Mouse (Mus musculus): Measurements from ENCODE around the gene Rpl27a.

Gene Rpl27a

DNA sequence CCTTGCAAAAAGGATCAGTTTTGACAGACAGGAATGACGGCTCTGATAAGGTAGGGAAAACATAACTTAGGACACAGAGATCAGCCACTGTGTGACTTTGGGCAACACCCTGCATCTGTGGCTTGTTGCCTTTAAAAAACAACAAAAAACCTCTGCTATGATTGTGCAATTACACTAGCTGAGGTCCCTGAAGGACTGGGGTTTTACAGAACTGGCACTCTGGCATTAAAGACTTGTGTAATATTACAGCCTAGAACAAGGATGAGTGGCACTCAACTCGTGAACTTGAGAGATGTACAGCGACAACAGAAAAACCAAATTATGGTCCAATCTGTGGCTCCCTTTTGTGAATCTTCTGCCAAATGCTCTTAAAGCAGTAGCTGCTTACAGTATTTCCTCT lies 5.8 kb downstream of the Rpl27a start:
- no peak for DNase-seq (ENCODE audit: low read depth, low spot score)

DNA sequence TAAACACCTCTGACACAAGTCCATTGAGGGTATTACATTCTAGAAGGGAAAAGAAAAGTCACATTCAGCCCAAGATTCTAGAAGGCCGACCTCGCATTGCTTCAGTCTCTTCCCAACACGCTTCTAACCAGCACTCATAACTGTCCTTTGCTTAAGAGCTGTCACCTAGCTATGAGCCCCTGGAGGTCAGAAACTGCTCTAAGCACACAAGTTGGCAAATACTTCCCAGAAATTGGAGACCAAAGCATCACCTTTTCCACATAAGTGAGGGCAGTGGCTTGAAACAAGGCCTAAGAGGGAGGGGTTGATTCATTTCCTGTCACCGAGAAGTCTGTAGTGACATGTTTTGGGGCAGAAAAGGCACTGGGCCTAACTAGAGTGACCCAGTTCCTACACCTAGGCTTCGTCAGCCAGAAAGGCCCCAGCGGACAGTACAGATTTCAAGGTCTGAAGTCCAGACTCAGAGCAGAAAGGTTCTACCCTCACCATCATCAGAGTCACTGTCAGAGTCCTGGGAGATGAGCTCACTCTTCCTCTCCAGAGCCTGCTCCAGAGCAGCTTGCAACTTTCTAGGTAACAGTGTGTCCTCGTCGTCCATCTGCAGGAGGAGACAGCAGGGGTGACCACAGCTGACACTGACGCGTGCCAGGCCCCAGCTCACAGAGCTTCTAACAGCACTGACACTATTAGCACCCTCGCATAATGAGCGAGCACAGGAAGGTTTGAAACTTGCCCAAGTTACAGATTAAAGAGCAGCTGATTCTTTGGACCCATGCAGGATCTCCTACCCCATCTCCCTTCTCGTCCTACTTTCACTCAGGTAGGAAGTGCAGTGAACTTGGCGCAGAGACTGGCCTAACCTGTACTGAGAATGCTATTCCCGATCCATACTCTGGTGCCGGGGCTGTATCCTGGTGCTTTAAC lies 7.1 kb downstream of the Rpl27a start:
- DNase-seq (ENCODE audit: low read depth, low spot score): no peak

DNA sequence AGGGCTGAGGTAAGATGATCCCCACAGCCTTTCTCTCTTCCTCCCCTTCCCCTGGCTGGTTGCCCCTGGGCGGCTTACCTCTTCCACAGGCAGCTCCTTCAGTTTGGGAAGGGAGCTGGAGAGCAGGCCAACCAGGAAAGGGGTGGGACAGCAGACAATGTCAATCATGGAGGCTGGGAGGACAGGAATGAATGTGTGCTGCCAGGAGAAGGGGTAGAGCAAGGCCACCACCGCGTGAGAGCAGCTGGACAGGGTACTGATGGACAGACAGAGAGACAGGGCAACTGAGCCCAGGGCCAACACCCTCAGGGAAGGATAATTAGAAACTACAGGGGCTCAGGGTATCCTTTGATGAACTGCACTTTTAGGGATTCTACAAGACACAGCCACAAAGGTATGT lies 8.6 kb downstream of the Rpl27a start:
- DNase-seq (ENCODE audit: low read depth, low spot score): no peak

DNA sequence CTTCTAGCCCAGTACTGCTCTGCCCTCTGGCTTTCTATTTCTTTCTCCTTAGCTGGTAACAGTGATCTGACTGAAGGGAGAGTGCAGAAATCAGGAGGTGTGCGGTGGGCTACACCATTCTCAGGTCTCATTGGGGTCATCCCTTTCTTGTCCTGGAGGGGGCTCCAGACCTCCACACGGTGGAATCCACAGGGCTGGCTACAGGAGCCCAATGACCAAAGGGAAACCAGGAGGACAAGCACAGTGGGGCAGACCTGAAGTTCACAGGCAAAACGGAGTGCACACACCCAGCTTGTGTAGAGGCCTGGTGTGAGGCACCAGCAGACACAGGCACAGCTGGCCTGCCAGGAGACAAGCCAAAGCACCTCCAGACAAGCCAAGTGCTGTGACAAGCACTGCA lies 9.4 kb downstream of the Rpl27a start:
- peak; percentile 61 for DNase-seq (ENCODE audit: low read depth, low spot score)

DNA sequence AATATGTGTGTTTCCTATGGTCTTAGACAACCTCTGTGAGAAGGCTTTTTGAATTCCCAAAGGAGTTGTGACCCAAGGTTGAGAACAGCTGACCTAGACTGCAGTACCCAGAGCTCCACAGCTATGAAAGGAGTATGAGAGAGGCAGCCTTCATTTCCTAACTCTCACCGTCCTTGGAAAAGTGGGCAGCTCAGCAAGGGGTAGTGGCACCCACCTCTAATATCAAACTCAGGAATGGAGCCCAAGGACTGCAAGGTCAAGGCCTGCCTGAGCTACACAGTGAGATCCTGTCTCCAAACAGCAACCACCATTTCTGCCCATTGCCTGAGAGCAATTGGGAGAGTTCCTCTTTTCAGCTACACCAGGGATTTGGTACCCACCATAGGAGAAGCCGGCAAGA lies 10.8 kb downstream of the Rpl27a start:
- no peak for DNase-seq (ENCODE audit: low read depth, low spot score)

DNA sequence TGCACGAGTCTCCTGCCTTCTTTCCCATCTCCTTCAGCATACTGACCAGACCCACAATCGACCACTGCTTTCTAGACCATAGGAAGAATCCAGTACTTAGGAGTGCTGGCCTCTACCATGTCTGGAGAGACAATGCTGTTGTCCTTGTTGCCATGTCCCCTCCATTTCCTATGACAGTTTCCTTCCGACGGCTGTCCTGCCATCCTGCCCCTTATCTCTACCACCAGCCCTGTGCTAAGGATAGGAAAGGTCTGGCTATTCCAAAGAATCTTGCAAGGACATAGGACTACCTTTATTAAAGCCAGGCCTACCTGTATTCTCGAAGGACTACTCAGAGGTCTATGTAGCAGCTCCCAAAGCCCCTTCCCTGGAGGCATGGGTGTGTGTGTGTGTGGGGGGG lies 12.6 kb downstream of the Rpl27a start:
- DNase-seq (ENCODE audit: low read depth, low spot score): no peak

DNA sequence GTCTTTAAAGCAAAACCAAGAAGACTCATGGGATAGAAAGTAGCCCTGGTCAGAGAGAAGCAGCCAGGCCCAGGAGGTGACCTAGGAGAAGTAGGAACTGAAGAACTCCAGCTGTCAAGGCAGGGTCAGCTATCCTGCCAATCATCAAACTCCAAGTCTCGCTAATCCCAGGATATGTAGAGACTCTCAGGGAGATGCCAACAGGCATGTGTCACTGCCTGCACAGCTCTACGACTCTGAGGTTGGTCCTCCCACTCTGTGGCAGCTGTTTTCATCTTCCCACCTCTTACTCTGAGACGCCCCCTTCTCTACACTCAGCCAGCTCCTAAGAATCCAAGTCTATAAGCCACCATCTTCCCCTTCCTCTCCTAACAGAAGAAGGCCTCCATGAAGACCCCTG lies 13.7 kb downstream of the Rpl27a start:
- no peak for DNase-seq (ENCODE audit: low read depth, low spot score)

DNA sequence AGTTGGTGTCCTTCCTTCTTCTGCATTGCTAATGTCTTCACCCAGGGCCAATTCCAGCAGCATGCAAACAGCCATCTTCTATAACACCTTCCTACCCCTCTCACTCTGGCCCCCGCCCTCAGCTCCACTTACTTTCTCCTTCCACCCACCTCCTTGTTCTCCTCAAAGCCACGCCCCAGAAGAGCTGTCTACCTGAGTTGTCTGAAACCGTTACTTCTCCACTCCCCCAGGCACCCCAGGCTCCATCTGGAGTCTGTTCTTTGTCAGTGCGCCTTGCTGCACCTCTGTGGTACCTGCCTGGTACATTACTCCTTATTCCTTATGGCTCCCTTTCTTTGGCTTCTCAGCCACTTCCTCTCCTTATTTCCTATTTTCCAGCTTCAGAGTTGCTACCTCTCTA lies 14.2 kb downstream of the Rpl27a start:
- no peak for DNase-seq (ENCODE audit: low read depth, low spot score)

DNA sequence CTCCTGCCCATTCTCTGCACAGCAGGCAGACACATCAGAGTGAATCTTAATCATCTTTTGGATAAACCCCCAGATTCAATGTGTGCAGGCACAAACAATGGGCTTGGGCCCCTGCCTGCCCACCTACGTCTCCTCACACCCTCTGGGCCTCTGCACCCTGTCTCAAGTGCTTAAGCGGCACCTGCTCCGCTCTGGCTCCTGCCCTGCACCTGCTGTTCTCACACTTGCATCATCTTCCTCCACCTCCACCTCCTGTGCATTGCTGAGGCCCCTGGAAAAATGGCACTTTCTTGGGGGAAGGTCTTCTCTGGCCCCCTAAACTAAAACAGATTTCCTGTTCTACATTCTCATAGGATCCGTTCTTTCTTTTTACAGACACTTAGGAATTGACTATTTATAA lies 14.9 kb downstream of the Rpl27a start:
- DNase-seq (ENCODE audit: low read depth, low spot score): no peak

DNA sequence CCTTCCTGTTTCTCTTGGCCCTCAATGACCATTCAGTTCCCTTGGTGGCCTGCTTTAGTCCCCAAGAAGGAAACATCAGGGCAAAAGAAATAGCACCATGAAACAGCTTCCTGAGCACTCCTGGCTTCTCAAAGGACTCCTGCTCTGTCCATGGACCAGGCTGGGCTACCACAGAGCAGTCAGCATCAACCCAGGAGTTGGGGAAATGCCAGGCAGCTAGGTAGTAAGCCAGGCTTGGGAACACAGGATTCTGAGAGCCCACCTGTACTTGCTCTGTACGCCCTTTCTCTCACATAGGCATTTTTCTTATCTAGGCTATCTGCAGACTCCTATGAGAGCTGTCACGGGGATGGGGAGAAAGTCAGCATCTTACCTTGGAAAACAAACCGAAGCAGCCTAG lies 16.0 kb downstream of the Rpl27a start:
- DNase-seq (ENCODE audit: low read depth, low spot score): no peak

DNA sequence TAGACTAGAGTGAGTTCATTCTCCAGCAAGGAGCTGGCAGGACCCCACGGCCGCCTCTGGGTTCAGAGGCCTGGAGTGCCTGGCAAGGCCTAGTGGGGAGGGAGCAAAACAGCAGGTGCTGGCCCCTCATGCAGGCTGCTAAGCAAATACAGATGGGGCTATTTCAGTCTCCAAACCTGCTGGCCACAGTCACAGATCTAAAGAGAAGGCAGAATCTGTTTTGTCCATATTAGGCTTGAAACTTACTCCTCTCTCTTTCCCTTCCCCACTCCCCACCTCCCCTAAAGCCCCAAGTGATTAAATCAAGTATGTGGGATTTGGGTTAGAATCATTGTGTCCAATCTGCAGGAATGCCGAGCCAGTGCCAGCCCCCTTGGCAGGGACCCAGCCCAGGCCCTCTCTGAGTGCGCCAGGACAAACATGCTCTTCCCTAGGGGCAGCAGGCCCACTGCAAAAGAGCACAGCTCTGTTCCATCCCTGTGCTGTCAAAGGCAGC lies 17.6 kb downstream of the Rpl27a start:
- peak; percentile 59 for DNase-seq (ENCODE audit: low read depth, low spot score)

DNA sequence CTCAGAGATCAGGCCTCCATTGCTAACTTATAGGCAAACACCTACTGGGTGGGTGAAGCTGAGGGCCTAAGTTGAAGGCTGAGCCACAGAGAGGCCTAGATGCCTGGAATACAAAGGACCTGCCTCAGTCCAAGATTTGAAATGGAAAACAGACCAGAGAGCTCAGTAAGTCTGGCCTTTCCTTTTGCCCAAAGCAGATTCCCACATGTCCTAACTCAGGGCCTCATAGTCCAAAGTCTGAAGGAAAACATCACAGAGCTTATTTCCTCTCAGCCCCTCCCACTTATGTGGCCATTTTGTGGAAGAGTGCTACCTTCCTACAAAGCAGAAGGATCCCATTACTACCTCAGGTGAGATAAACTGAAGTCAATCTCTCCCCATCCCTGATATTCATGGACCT lies 22.0 kb downstream of the Rpl27a start:
- no peak for DNase-seq (ENCODE audit: low read depth, low spot score)

DNA sequence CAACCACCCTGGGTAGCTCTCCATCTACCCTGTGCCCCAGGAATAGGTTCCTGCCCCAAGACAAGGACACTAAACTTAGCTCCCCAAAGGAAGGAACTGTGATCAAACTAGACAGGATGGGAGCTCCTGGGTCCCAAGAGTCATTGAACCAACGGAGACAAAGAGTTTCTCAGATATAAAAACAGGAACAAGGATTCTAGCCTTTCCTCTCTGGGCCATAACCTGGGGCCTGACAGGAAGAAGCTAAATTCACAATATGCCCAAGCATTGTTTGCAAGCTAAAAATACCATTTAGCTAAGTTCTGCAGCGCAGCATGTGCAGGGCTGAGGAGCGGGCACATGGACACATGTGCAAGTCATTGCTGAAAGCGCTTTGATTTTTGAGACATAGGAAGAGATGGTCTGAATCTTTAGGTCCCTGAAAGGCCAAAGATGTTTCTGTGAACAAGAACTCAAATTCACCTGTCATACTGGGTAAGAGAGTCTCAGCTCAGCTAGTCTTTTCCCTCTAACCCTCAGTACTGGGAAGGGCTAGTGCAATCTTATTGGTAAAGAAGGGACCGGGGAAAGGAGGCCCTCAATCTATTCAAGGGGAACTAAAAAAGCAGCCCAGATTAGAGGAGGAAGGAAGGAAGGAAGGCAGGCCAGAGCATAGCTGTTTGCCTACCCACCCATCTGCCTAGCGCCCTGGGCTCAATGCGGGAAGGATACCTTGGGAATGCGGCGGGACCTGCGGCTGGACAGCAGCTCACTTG lies 22.8 kb downstream of the Rpl27a start:
- DNase-seq (ENCODE audit: low read depth, low spot score): no peak

DNA sequence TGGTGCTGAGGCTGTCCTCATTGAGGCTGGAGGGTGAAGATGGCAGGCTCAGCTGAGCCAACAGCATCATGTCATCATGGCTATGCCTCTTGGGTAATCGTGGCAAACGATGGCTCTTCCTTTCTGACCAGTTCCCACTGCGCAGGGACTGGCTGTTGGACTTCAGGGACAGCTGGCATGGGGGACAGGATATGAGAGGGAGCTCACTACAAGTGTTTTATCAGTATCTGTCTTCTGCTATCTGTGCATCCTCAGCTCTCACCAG lies 23.3 kb downstream of the Rpl27a start:
- no peak for DNase-seq (ENCODE audit: low read depth, low spot score)

DNA sequence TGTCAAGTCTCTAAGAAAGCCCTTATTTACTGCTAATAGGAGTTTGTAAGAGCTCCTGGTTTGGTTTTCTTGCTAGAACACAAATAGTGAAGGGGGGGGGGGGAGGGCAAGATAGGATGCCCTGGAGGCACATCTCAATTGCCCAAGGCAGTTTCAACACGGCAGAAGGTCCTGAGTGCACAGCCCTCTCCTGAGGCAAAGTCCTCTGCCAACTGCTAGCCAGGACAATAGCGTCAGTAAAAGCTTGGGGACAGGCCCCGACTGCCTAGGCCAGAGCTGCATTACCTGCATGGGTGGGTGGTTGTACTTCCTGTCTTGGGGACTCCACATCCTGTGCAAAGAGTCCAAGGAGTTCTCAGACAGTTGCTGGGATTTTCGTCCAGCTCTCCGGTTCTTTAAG lies 25.8 kb downstream of the Rpl27a start:
- DNase-seq (ENCODE audit: low read depth, low spot score): peak; percentile 27

DNA sequence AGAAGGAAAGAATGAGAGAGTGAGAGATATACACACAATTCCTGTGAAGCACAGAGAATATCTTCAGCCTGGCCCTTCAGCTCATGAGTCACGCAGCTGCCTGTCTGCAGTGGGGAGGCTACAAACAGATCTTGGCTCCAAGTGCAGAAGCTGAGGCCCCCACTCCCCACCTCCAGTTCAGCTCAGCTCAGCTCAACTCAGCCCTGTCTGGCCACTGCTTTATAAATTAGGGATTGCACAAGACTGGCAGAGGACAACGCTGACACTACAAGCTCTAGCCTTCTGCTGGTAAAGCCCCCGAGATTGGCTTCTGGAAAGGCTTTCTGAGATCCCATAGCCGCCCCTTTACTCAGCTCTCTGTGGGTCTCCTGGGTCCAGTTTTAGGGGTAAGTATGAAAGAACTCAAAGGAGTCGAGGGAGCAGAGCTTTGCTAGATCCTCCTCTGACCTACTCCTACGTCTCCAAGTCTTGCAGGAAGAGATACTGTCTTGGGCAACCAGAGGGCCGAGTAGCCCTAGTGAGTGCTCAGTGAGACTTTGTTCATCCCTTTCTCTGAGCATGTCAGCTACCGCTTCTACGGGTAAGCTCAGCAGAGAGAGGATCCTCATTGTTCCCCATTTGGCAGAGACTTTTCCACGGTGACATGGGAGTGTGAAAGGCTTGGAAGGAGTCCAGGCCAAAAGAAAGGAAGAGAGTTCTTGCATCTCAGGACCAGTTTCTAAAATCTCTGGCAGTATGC lies 26.5 kb downstream of the Rpl27a start:
- peak; percentile 82 for DNase-seq (ENCODE audit: low read depth, low spot score)

DNA sequence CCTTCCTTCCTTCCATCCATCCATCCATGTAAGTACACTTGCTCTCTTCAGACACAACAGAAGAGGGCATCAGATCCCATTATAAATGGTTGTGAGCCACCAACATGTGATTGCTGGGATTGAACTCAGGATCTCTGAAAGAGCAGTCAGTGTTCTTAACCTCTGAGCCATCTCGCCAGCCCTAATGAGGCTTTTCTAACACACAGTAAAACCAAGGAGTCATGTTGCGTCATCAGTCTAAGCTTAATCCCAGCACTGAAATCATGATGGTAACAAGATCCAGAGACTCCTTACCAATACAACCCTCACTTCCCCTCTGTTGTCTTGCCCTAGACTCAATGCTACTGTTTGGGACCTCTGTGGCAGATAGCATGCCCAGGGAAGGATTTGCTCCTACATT lies 27.2 kb downstream of the Rpl27a start:
- DNase-seq (ENCODE audit: low read depth, low spot score): peak; percentile 75

DNA sequence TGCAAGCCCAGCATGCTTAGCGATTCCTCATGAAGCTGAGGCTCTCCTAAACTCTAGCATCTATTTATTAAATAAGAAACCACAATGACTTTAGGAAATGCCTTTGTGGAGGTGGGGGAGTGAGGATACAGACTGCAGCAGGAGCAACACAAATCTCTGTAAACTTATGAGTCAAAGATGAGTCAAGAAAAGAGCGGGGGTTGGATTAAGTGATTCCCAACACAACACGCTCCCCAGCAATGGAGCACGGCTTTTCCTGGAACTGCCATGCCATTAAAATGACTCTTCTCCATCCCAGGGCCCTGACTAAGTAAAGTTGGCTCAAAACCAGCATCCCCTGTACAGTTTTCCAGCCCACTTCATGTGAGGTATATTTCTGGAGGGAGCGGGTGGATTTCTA lies 27.8 kb downstream of the Rpl27a start:
- peak; percentile 95 for DNase-seq (ENCODE audit: low read depth, low spot score)

DNA sequence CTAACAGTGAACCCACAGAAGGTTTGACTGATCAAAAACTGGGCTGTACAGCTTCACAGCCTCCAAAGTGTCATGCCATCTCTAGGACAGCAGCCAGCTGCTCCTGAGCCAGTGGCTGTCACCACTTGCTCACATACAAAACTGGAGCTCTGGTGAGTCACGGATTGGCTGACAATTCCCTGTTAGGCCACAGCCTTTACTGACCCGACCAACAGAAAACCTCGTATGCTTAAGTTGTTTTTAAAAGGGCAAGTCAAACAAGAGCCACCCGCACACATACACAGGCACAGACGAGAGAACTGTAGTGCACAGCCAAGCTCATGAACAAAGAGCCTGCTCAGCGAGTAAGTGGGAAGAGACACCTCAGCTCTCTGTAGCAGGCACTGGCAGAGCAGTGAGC lies 40.6 kb downstream of the Rpl27a start:
- peak; percentile 87 for DNase-seq (ENCODE audit: low read depth, low spot score)

DNA sequence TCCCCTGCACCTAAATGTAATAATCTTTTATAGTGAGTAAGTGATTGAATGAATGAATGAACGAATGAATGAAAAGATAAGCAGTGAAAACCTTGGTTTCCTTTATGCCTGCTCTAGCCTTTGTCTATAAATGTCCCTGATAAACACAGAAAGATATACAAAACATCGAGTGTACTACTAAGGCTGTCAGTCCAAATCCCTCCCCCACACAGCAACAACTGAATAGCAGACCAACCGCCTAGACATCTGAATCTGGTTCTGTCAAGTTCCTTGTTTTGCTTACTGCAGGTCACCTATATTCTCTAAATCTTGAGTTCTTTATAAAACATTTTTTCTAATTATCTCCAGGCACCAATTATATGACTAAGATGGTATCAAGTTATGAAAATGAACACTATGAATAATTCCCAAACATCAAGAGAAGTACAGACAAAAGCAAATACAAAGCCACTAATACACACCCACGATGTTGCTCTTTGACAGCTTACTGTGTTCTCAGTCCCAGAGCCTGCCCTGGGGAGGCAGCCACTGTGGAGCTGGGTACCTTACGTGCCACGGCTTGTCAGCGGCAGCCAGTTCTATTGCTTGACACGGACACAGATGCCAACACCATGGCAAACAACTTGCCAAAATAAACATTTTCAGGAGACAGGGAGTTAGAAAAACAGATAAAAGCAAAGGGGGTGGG lies 42.7 kb downstream of the Rpl27a start:
- DNase-seq (ENCODE audit: low read depth, low spot score): peak; percentile 46

DNA sequence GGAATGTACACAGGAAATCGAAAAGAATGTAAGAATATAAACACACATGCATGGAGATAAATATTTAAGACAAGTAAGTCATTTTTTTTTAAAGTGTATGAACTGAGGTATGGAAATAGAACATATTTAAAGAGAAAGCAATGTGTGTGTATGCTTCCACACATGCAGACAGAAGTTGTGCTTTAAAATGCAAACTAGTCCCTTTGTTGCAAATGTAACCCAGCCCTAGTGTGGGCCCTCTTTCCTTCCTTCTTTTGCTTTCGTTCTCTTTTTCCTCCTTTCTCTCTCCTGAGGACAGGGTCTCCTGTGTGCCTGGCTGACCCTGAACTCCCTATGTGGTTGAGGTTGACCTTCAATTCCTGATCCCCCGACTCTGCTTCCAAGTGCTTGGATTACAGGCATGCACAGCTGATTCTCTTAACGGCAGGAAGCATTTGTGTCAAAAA lies 43.2 kb downstream of the Rpl27a start:
- DNase-seq (ENCODE audit: low read depth, low spot score): no peak

DNA sequence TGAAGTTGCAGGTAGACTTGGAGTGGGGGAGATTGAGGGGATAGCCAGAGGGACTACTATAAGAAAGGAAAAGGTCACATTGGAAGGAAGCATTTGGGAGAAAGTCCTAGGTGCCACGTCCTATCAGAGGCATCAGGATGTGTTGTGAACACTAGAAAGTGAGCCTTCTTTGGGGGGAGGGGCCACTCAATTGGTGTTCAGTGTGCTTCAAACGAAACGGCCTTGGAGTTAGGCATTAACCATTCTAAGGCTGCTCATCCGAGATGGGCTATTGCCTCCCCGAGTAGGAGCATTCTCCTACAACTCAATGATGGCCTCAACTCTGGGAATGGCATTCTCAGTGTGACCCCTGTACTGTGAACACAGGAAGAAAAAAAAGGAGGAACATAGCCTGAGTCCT lies 43.7 kb downstream of the Rpl27a start:
- no peak for DNase-seq (ENCODE audit: low read depth, low spot score)
